Mouse (Mus musculus): ENCODE measurements around the gene Zhx3. TPM values are rescaled to one million over a fixed set of nuclear protein-coding genes. Genes with fewer than 3 reads are reported as not detected.

Zhx3 gene
- polyA plus RNA-seq, 2 experiments = 0.73 to 1.6 TPM

GRCm38 (mm10) chr2:160733131-160733531 is 139.7 kb downstream of the Zhx3 start:
- Histone ChIP-seq H3K27ac (no peak overlapping the region), H3K4me2 (ENCODE audit: low read depth) (peak overlapping the region; percentile 16; the same call in 1 of the 2 replicates), H3K9ac (replicated peaks) (no peak overlapping the region), H3K9me3 (ENCODE audit: control insufficient read depth, low read length) (no peaks in the 10 kb centered on the region), H3K4me1 (replicated peaks; ENCODE audit: control insufficient read depth in 2 of 2, insufficient read depth in 2 of 2, low read length in 1 of 2) (peaks cover 2 to 12% of the 10 kb centered on the region in 2 experiments; a peak in 3 of 4 replicates), H3K4me3 (ENCODE audit: insufficient read depth in 1 of 2, low read depth in 2 of 2, low read length in 2 of 2) (no peak overlapping the region; a peak in 1 of 4 replicates), H3K27me3 (ENCODE audit: control insufficient read depth, insufficient read depth, low read length) (peaks cover 20% of the 10 kb centered on the region), H3K36me3 (replicated peaks; ENCODE audit: control insufficient read depth, insufficient read depth, low read depth) (no peaks in the 10 kb centered on the region)
- DNase-seq (ENCODE audit: low read depth in 3 of 3, low spot score in 3 of 3) = no peak
- no peak for ATAC-seq (ENCODE audit: insufficient read depth)
- TF ChIP-seq EP300 (IDR thresholded peaks at IDR 0.05; ENCODE audit: low read depth) (no peak), CTCF (IDR thresholded peaks at IDR 0.05; ENCODE audit: low read depth) (no peak)
- 28% methylated on average over 7 of the region's 7 CpGs for WGBS (ENCODE audit: insufficient replicate concordance)

DNA sequence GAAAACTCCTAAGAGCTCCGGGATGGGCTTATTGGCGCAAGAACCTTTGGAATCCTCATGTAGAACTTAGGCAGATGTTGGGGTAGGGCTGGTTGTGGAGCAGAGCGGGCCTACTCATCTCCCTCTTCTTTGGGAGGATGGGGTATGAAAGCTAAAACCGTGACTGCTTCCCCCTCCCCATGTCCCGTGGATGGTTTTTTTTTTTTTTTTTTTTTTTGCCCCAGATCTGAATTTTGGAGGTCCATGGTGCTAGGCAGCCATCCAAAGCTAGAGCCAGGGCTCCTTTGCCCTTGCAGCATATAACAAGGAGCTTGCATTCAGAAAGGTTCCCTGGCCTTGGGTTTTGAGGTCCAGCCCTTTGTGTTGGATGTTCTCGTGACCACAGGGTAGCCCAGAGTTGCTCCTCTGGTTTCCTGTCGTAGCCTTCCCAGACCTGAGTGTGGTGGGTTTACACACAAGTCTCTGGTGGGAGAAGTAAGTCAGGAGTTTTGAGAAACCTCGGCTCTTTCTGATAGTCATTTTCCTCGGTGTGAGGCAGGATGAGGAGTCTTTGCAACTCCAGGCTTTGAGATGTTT is 140.3 kb downstream of the Zhx3 start:
- H3K27me3 ChIP-seq (ENCODE audit: control insufficient read depth, insufficient read depth, low read length) = peaks cover 20% of the 10 kb centered on the region
- peaks cover 2 to 12% of the 10 kb centered on the region in 2 experiments; a peak in 3 of 4 replicates for H3K4me1 ChIP-seq (replicated peaks; ENCODE audit: control insufficient read depth in 2 of 2, insufficient read depth in 2 of 2, low read length in 1 of 2)
- H3K9ac ChIP-seq (replicated peaks) = peak overlapping the region; percentile 59; the same call in 1 of the 2 replicates
- H3K4me2 ChIP-seq (ENCODE audit: low read depth) = peak overlapping the region; percentile 93
- 21% methylated on average over 9 of the region's 9 CpGs for WGBS (ENCODE audit: insufficient replicate concordance)
- no peaks in the 10 kb centered on the region for H3K9me3 ChIP-seq (ENCODE audit: control insufficient read depth, low read length)
- TF ChIP-seq EP300 (IDR thresholded peaks at IDR 0.05; ENCODE audit: low read depth) = no peak
- no peak for TF ChIP-seq CTCF (IDR thresholded peaks at IDR 0.05; ENCODE audit: low read depth)
- H3K27ac ChIP-seq = no peak overlapping the region
- no peak for DNase-seq (ENCODE audit: low read depth in 3 of 3, low spot score in 3 of 3)
- H3K4me3 ChIP-seq (ENCODE audit: insufficient read depth in 1 of 2, low read depth in 2 of 2, low read length in 2 of 2) = peak overlapping the region; percentile 84 to 89
- ATAC-seq (ENCODE audit: insufficient read depth) = no peak
- no peaks in the 10 kb centered on the region for H3K36me3 ChIP-seq (replicated peaks; ENCODE audit: control insufficient read depth, insufficient read depth, low read depth)

DNA sequence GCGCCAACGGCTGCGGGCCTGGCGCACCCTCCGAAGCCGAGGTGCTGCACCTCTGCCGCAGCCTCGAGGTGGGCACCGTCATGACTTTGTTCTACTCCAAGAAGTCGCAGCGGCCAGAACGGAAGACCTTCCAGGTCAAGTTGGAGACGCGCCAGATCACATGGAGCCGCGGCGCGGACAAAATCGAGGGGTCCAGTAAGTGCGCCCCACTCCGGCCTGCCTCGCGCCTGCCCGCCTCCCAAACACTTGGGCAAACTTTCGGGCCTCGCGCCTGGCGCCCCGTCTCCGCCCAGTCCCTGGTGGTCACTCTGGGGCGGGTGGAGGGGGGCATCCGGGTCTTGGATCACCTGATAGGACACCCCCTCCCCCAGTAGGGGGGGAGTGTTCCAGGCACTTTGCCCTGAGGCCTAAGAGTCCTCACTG is 140.9 kb downstream of the Zhx3 start:
- H3K27ac ChIP-seq = no peak overlapping the region
- ATAC-seq (ENCODE audit: insufficient read depth) (peak; percentile 2; the same call in 1 of the 2 replicates), DNase-seq (ENCODE audit: low read depth in 3 of 3, low spot score in 3 of 3) (no peak)
- H3K9ac ChIP-seq (replicated peaks) = peak overlapping the region; percentile 59
- no peaks in the 10 kb centered on the region for H3K9me3 ChIP-seq (ENCODE audit: control insufficient read depth, low read length)
- TF ChIP-seq EP300 (IDR thresholded peaks at IDR 0.05; ENCODE audit: low read depth) (no peak), CTCF (IDR thresholded peaks at IDR 0.05; ENCODE audit: low read depth) (0 out of 2 replicates have a peak, but pooled peaks have one; percentile 7)
- no peaks in the 10 kb centered on the region for H3K36me3 ChIP-seq (replicated peaks; ENCODE audit: control insufficient read depth, insufficient read depth, low read depth)
- H3K4me3 ChIP-seq (ENCODE audit: insufficient read depth in 1 of 2, low read depth in 2 of 2, low read length in 2 of 2) = peak overlapping the region; percentile 84 to 89
- WGBS (ENCODE audit: insufficient replicate concordance) = 1% methylated on average over 32 of the region's 32 CpGs
- H3K27me3 ChIP-seq (ENCODE audit: control insufficient read depth, insufficient read depth, low read length) = peaks cover 20% of the 10 kb centered on the region
- peaks cover 2 to 12% of the 10 kb centered on the region in 2 experiments; a peak in 3 of 4 replicates for H3K4me1 ChIP-seq (replicated peaks; ENCODE audit: control insufficient read depth in 2 of 2, insufficient read depth in 2 of 2, low read length in 1 of 2)
- H3K4me2 ChIP-seq (ENCODE audit: low read depth) = peak overlapping the region; percentile 93

DNA sequence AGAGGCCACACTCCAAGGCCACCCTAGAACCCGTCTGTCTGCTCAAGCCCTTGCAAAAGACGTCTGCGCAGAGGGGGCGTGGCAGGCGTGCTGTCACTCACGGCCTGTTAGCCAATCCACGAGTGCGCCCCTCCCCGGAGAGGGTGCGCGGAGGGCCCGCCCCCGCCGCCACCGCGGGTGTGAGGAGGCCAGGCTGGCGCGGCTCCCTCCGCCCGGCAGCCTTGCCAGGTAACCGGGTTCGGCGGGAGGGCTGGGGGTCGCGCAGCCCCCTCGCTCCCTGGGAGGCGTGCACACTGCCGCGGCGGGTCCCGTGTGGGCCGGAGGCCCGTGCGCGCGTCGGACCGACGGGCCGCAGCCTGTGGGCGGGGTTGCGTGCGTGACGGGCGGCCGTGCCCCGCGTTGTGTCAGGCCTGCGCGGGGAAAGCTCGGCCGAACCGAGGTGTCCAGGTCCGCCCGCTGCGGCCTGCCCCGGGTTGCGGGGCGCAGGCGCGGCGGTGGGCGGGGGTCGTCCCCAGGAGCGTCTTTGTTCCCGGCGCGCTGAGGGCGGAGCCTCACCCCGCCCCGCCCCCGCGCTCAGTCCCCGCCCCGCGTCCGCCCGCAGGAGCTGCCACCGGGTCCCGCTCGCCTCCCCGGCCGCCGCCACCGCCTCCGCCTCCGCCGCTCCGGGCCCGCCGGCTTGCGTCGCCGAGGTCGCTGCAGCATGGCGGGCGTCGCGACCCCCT is 141.5 kb downstream of the Zhx3 start, which contains the start of gene Plcg1:
Gene Plcg1 (plus strand): TSS at position 184 of the 722 bp plus-strand sequence.
- DNase-seq (ENCODE audit: low read depth in 3 of 3, low spot score in 3 of 3) = peak; percentile 77 to 79 (median 78)
- peaks cover 2 to 12% of the 10 kb centered on the region in 2 experiments; a peak in 3 of 4 replicates for H3K4me1 ChIP-seq (replicated peaks; ENCODE audit: control insufficient read depth in 2 of 2, insufficient read depth in 2 of 2, low read length in 1 of 2)

GRCm38 (mm10) chr2:160730797-160731116 is 142.0 kb downstream of the Zhx3 start:
- H3K4me3 ChIP-seq (ENCODE audit: insufficient read depth in 1 of 2, low read depth in 2 of 2, low read length in 2 of 2) = peak overlapping the region; percentile 84 to 89
- no peaks in the 10 kb centered on the region for H3K9me3 ChIP-seq (ENCODE audit: control insufficient read depth, low read length)
- H3K27ac ChIP-seq = no peak overlapping the region
- 9% methylated on average over 19 of the region's 19 CpGs for WGBS (ENCODE audit: insufficient replicate concordance)
- peaks cover 20% of the 10 kb centered on the region for H3K27me3 ChIP-seq (ENCODE audit: control insufficient read depth, insufficient read depth, low read length)
- ATAC-seq (ENCODE audit: insufficient read depth) (peak; percentile 12), DNase-seq (ENCODE audit: low read depth in 3 of 3, low spot score in 3 of 3) (no peak)
- H3K36me3 ChIP-seq (replicated peaks; ENCODE audit: control insufficient read depth, insufficient read depth, low read depth) = no peaks in the 10 kb centered on the region
- H3K4me2 ChIP-seq (ENCODE audit: low read depth) = peak overlapping the region; percentile 93
- H3K4me1 ChIP-seq (replicated peaks; ENCODE audit: control insufficient read depth in 2 of 2, insufficient read depth in 2 of 2, low read length in 1 of 2) = peaks cover 2 to 12% of the 10 kb centered on the region in 2 experiments; a peak in 3 of 4 replicates
- TF ChIP-seq EP300 (IDR thresholded peaks at IDR 0.05; ENCODE audit: low read depth) = no peak
- no peak for TF ChIP-seq CTCF (IDR thresholded peaks at IDR 0.05; ENCODE audit: low read depth)
- H3K9ac ChIP-seq (replicated peaks) = peak overlapping the region; percentile 31; the same call in 1 of the 2 replicates

More for the DNA sequence above, 141.5 kb downstream of the Zhx3 start, which contains the start of gene Plcg1:
- peak within 1 kb of the TSS; percentile 59 for H3K9ac ChIP-seq (replicated peaks)
- TF ChIP-seq CTCF (IDR thresholded peaks at IDR 0.05; ENCODE audit: low read depth) (no peak), EP300 (IDR thresholded peaks at IDR 0.05; ENCODE audit: low read depth) (no peak)
- H3K9me3 ChIP-seq (ENCODE audit: control insufficient read depth, low read length) = no peaks in the 10 kb centered on the region
- H3K27me3 ChIP-seq (ENCODE audit: control insufficient read depth, insufficient read depth, low read length) = peaks cover 20% of the 10 kb centered on the region
- no peaks in the 10 kb centered on the region for H3K36me3 ChIP-seq (replicated peaks; ENCODE audit: control insufficient read depth, insufficient read depth, low read depth)
- no peak within 1 kb of the TSS for H3K27ac ChIP-seq
- H3K4me2 ChIP-seq (ENCODE audit: low read depth) = peak within 1 kb of the TSS; percentile 93
- under 1% methylated on average over 56 of the region's 99 CpGs for WGBS (ENCODE audit: insufficient replicate concordance)
- peak; percentile 94 for ATAC-seq (ENCODE audit: insufficient read depth)
- H3K4me3 ChIP-seq (ENCODE audit: insufficient read depth in 1 of 2, low read depth in 2 of 2, low read length in 2 of 2) = peak within 1 kb of the TSS; percentile 84 to 89
